Mouse (Mus musculus): ENCODE measurements around the gene Vti1a. TPM values are rescaled to one million over a fixed set of nuclear protein-coding genes. Genes with fewer than 3 reads are reported as not detected.

Vti1a gene
- polyA plus RNA-seq, 1 experiment from 2014 or later = 12.8 TPM

DNA sequence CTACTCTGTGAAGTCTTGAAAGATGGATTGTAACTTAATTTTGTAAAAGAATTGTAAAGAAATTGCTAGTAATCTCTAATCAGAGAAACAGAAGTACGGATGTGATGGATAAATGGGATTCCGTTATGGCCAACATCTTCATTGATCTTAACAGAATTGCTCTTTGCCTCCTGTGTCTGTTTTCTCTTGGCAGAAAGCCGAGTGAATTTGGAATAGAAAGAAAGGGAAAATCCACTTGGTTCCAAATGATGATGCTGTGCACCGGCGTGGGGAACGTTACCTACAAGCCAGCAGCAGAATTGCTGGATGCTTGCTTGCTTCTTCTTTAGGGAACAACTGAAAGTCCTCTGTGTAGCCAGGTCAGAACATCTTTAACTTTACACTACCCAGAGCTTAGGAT, 24.4 kb downstream of the Vti1a start:
- Histone ChIP-seq H3K4me3 (ENCODE audit: low read depth, low read length) (no peak overlapping the region), H3K9ac (ENCODE audit: low read depth, low read length) (no peak overlapping the region), H3K4me2 (ENCODE audit: low read depth, low read length) (no peak overlapping the region), H3K9me3 (replicated peaks; ENCODE audit: control insufficient read depth, low read length) (no peaks in the 10 kb centered on the region), H3K27me3 (ENCODE audit: control insufficient read depth, insufficient read depth, low read depth, low read length) (no peaks in the 10 kb centered on the region), H3K4me1 (ENCODE audit: control insufficient read depth, low read depth, low read length) (no peaks in the 10 kb centered on the region; the same call in 1 of the 2 replicates), H3K27ac (ENCODE audit: low read length) (no peak overlapping the region), H3K36me3 (ENCODE audit: control insufficient read depth, insufficient read depth) (no peaks in the 10 kb centered on the region; the same call in 1 of the 2 replicates)
- WGBS (ENCODE audit: insufficient replicate concordance) = 80% methylated on average over 6 of the region's 6 CpGs
- ATAC-seq (ENCODE audit: low read depth) = no peak

GRCm38 (mm10) chr19:55341377-55341776, 25.3 kb downstream of the Vti1a start:
- H3K27ac ChIP-seq (ENCODE audit: low read length) = no peak overlapping the region
- H3K9ac ChIP-seq (ENCODE audit: low read depth, low read length) = no peak overlapping the region
- WGBS (ENCODE audit: insufficient replicate concordance) = 44% methylated on average over 3 of the region's 3 CpGs
- no peak overlapping the region for H3K4me3 ChIP-seq (ENCODE audit: low read depth, low read length)
- H3K4me2 ChIP-seq (ENCODE audit: low read depth, low read length) = no peak overlapping the region
- no peaks in the 10 kb centered on the region; the same call in 1 of the 2 replicates for H3K36me3 ChIP-seq (ENCODE audit: control insufficient read depth, insufficient read depth)
- no peak for ATAC-seq (ENCODE audit: low read depth)
- H3K9me3 ChIP-seq (replicated peaks; ENCODE audit: control insufficient read depth, low read length) = no peaks in the 10 kb centered on the region
- no peaks in the 10 kb centered on the region; the same call in 1 of the 2 replicates for H3K4me1 ChIP-seq (ENCODE audit: control insufficient read depth, low read depth, low read length)
- H3K27me3 ChIP-seq (ENCODE audit: control insufficient read depth, insufficient read depth, low read depth, low read length) = no peaks in the 10 kb centered on the region

DNA sequence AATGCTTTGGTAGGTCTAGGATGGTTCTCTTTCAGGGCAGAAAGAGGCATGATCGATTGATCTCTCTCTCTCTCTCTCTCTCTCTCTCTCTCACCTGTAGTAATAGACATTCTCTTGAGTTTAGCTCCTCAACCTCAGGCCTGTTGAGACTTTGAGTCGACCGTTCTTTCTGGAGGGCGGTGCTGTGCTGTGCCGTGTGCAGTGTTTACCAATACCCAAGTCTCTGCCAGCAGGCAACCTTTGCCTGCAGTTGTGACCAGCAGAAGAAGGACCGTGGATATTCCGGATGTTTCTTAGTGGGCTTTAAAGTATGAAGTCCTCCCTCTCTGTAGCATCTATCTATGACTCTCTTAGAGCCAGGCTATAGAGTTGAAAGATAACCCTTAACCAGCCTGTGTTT, 26.3 kb downstream of the Vti1a start:
- H3K9me3 ChIP-seq (replicated peaks; ENCODE audit: control insufficient read depth, low read length) = no peaks in the 10 kb centered on the region
- no peak overlapping the region for H3K4me3 ChIP-seq (ENCODE audit: low read depth, low read length)
- H3K36me3 ChIP-seq (ENCODE audit: control insufficient read depth, insufficient read depth) = no peaks in the 10 kb centered on the region
- H3K4me2 ChIP-seq (ENCODE audit: low read depth, low read length) = no peak overlapping the region
- H3K27ac ChIP-seq (ENCODE audit: low read length) = no peak overlapping the region
- H3K9ac ChIP-seq (ENCODE audit: low read depth, low read length) = no peak overlapping the region
- no peak for ATAC-seq (ENCODE audit: low read depth)
- no peaks in the 10 kb centered on the region for H3K27me3 ChIP-seq (ENCODE audit: control insufficient read depth, insufficient read depth, low read depth, low read length)
- no peaks in the 10 kb centered on the region; the same call in 1 of the 2 replicates for H3K4me1 ChIP-seq (ENCODE audit: control insufficient read depth, low read depth, low read length)
- WGBS (ENCODE audit: insufficient replicate concordance) = 79% methylated on average over 7 of the region's 7 CpGs

DNA sequence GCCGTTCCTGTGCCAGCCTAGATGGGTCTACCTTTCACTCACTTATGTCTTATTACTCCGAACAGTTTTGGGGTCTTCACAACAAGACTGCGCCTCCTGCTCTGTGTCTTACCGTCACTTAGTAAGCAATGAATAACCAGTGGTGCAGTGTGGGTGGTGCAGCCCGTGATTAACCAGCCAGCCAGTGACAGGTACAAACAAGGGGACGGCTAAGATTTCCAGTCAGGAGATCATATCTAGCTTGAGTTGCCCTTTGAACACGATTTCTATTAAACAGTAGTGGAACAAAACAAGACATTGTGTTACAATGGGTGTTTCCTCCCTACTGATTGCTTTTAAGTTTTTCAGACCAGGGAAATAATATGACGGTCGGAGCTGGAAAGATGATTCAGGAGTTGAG, 27.2 kb downstream of the Vti1a start:
- Histone ChIP-seq H3K4me3 (ENCODE audit: low read depth, low read length) (no peak overlapping the region), H3K27me3 (ENCODE audit: control insufficient read depth, insufficient read depth, low read depth, low read length) (no peaks in the 10 kb centered on the region), H3K4me1 (ENCODE audit: control insufficient read depth, low read depth, low read length) (peaks cover 4% of the 10 kb centered on the region; the same call in 1 of the 2 replicates), H3K27ac (ENCODE audit: low read length) (no peak overlapping the region), H3K9ac (ENCODE audit: low read depth, low read length) (no peak overlapping the region), H3K9me3 (replicated peaks; ENCODE audit: control insufficient read depth, low read length) (no peaks in the 10 kb centered on the region), H3K4me2 (ENCODE audit: low read depth, low read length) (no peak overlapping the region), H3K36me3 (ENCODE audit: control insufficient read depth, insufficient read depth) (no peaks in the 10 kb centered on the region)
- no peak for ATAC-seq (ENCODE audit: low read depth)
- 74% methylated on average over 9 of the region's 9 CpGs for WGBS (ENCODE audit: insufficient replicate concordance)

GRCm38 (mm10) chr19:55348187-55348586, 32.1 kb downstream of the Vti1a start:
- WGBS (ENCODE audit: insufficient replicate concordance) = 42% methylated on average over 3 of the region's 3 CpGs
- no peak overlapping the region for H3K4me3 ChIP-seq (ENCODE audit: low read depth, low read length)
- peaks cover 4% of the 10 kb centered on the region; the same call in 1 of the 2 replicates for H3K4me1 ChIP-seq (ENCODE audit: control insufficient read depth, low read depth, low read length)
- H3K4me2 ChIP-seq (ENCODE audit: low read depth, low read length) = no peak overlapping the region
- no peaks in the 10 kb centered on the region for H3K9me3 ChIP-seq (replicated peaks; ENCODE audit: control insufficient read depth, low read length)
- no peak overlapping the region for H3K27ac ChIP-seq (ENCODE audit: low read length)
- H3K36me3 ChIP-seq (ENCODE audit: control insufficient read depth, insufficient read depth) = no peaks in the 10 kb centered on the region
- no peak overlapping the region for H3K9ac ChIP-seq (ENCODE audit: low read depth, low read length)
- ATAC-seq (ENCODE audit: low read depth) = no peak
- no peaks in the 10 kb centered on the region for H3K27me3 ChIP-seq (ENCODE audit: control insufficient read depth, insufficient read depth, low read depth, low read length)

DNA sequence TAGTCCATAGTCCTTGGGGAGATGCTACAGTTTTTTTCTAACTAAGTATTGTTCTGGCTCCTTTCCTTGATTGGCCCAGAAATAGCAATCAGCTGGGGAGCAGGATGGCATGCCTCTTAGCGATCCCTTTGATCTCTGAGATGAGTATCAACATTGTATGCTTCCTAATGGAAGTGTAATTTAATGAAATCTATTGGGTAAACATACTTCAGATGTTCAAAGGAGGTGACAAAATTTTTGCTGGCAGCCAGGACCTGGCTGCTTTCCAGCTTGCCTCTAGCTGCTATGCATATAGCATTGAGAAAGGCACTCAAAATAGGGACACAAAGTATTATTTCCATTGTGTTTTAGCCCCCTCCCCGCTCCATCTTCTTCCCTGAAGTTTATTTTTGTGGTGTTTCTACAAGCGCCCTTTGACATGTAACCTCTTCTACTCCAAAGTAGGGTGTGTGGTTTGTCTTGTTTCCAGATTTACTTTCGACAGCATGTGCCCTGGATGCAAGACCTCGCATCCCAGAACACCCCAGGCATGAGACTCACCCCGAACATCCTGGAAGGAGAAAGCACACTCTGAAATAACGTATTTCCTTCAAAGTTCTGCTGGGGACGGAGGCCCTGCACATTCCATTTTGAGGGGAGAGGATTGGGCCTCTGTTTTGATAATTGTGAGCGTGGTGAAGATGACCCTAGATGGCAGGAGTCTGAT, 34.7 kb downstream of the Vti1a start:
- Histone ChIP-seq H3K4me2 (ENCODE audit: low read depth, low read length) (no peak overlapping the region), H3K4me3 (ENCODE audit: low read depth, low read length) (no peak overlapping the region), H3K4me1 (ENCODE audit: control insufficient read depth, low read depth, low read length) (peaks cover 4% of the 10 kb centered on the region; the same call in 1 of the 2 replicates), H3K9me3 (replicated peaks; ENCODE audit: control insufficient read depth, low read length) (no peaks in the 10 kb centered on the region), H3K27ac (ENCODE audit: low read length) (no peak overlapping the region), H3K36me3 (ENCODE audit: control insufficient read depth, insufficient read depth) (no peaks in the 10 kb centered on the region), H3K27me3 (ENCODE audit: control insufficient read depth, insufficient read depth, low read depth, low read length) (no peaks in the 10 kb centered on the region), H3K9ac (ENCODE audit: low read depth, low read length) (no peak overlapping the region)
- ATAC-seq (ENCODE audit: low read depth) = no peak
- WGBS (ENCODE audit: insufficient replicate concordance) = 79% methylated on average over 9 of the region's 9 CpGs

DNA sequence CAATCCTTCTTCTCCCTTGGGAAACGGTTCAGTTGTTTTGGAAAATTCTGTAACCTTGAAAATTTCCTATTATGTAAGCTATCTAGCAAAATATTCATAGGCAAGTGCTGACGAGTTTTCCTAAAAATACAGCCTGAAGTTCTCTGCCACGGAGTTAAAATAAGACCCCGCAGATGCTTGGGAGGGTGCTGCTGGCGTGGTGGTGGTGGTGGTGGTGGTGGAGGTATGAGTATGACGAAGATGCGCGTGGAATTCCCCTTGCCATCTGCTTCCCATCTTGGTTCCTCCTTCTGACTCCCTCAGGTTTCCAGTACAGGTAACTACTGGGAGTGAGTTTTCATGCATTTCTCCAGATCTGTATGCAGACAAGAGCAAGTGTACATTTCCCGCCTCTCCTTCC, 46.5 kb downstream of the Vti1a start:
- H3K4me2 ChIP-seq (ENCODE audit: low read depth, low read length) = no peak overlapping the region
- H3K27ac ChIP-seq (ENCODE audit: low read length) = no peak overlapping the region
- H3K4me3 ChIP-seq (ENCODE audit: low read depth, low read length) = no peak overlapping the region
- WGBS (ENCODE audit: insufficient replicate concordance) = 85% methylated on average over 9 of the region's 9 CpGs
- H3K9ac ChIP-seq (ENCODE audit: low read depth, low read length) = no peak overlapping the region
- H3K27me3 ChIP-seq (ENCODE audit: control insufficient read depth, insufficient read depth, low read depth, low read length) = no peaks in the 10 kb centered on the region
- no peaks in the 10 kb centered on the region for H3K36me3 ChIP-seq (ENCODE audit: control insufficient read depth, insufficient read depth)
- H3K9me3 ChIP-seq (replicated peaks; ENCODE audit: control insufficient read depth, low read length) = no peaks in the 10 kb centered on the region
- no peak for ATAC-seq (ENCODE audit: low read depth)
- H3K4me1 ChIP-seq (ENCODE audit: control insufficient read depth, low read depth, low read length) = no peaks in the 10 kb centered on the region

- Histone ChIP-seq H3K4me3 (ENCODE audit: low read depth, low read length) (no peak overlapping the region), H3K27me3 (ENCODE audit: control insufficient read depth, insufficient read depth, low read depth, low read length) (no peaks in the 10 kb centered on the region), H3K9ac (ENCODE audit: low read depth, low read length) (no peak overlapping the region), H3K4me1 (ENCODE audit: control insufficient read depth, low read depth, low read length) (no peaks in the 10 kb centered on the region), H3K4me2 (ENCODE audit: low read depth, low read length) (no peak overlapping the region), H3K9me3 (replicated peaks; ENCODE audit: control insufficient read depth, low read length) (no peaks in the 10 kb centered on the region), H3K36me3 (ENCODE audit: control insufficient read depth, insufficient read depth) (no peaks in the 10 kb centered on the region), H3K27ac (ENCODE audit: low read length) (no peak overlapping the region)
- WGBS (ENCODE audit: insufficient replicate concordance) = 56% methylated on average over 3 of the region's 3 CpGs
- no peak for ATAC-seq (ENCODE audit: low read depth)
Observed at GRCm38 (mm10) chr19:55369691-55370090, 53.6 kb downstream of the Vti1a start.

DNA sequence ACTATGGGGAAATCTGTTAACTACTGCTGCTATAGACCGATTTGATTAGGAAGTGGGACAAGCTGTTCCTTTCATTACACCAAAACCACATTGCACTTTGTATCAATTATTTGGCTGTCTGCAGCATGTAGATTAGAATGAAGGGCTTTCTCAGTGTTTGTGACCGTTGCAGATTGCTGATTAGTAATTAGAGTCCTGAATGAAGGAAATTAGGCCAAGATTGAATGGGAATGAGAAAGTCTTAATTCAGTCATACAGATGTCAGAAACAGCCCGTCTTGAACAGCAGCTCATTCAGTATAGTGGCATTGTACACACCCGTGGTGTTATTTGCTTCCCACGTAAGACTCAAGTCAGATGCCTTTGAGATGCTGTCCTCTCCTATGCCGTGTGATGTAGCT, 60.2 kb downstream of the Vti1a start:
- ATAC-seq (ENCODE audit: low read depth) = no peak
- Histone ChIP-seq H3K4me3 (ENCODE audit: low read depth, low read length) (no peak overlapping the region), H3K27ac (ENCODE audit: low read length) (no peak overlapping the region), H3K4me1 (ENCODE audit: control insufficient read depth, low read depth, low read length) (peaks cover 6% of the 10 kb centered on the region; the same call in 1 of the 2 replicates), H3K27me3 (ENCODE audit: control insufficient read depth, insufficient read depth, low read depth, low read length) (no peaks in the 10 kb centered on the region), H3K9me3 (replicated peaks; ENCODE audit: control insufficient read depth, low read length) (no peaks in the 10 kb centered on the region), H3K4me2 (ENCODE audit: low read depth, low read length) (no peak overlapping the region), H3K9ac (ENCODE audit: low read depth, low read length) (no peak overlapping the region), H3K36me3 (ENCODE audit: control insufficient read depth, insufficient read depth) (no peaks in the 10 kb centered on the region)
- 50% methylated on average over 6 of the region's 6 CpGs for WGBS (ENCODE audit: insufficient replicate concordance)
